Mouse (Mus musculus) limb, embryonic 15.5 days (tissue): Measurements from ENCODE around the gene Lbx2. TPM values are rescaled to one million over a fixed set of nuclear protein-coding genes. Genes with fewer than 3 reads are reported as not detected.

Experiments used
- ATAC-seq: fragments of 200-750 bp; cut with Nextera tagmentation; 2 replicates; pipeline ENCODE4 v1.8.0; 2017; ENCODE audit warnings: low read depth, moderate TSS enrichment; ENCODE audit not compliant: insufficient number of reproducible peaks, low FRiP score, low TSS enrichment
- H3K27ac ChIP-seq: fragments of 300-500 bp; sonication (generic); 2 replicates; pipeline ENCODE4 v1.5.1; 2015; ENCODE audit warnings: moderate library complexity, mild to moderate bottlenecking, inconsistent platforms
- H3K27me3 ChIP-seq: fragments of 300-500 bp; sonication (generic); 2 replicates; pipeline ENCODE4 v1.6.1; 2015; ENCODE audit warnings: inconsistent platforms
- H3K36me3 ChIP-seq: fragments of 300-500 bp; sonication (generic); 2 replicates; pipeline ENCODE4 v1.6.1; 2015; ENCODE audit warnings: inconsistent platforms
- H3K4me1 ChIP-seq: fragments of 300-500 bp; sonication (generic); 2 replicates; pipeline ENCODE4 v1.6.1; 2015; ENCODE audit warnings: inconsistent platforms
- H3K4me2 ChIP-seq: fragments of 300-500 bp; sonication (generic); 2 replicates; pipeline ENCODE4 v1.6.1; 2015; ENCODE audit warnings: mild to moderate bottlenecking, inconsistent platforms
- H3K4me3 ChIP-seq: fragments of 300-500 bp; sonication (generic); 2 replicates; pipeline ENCODE4 v1.5.1; 2015; ENCODE audit warnings: mild to moderate bottlenecking, inconsistent platforms
- H3K9ac ChIP-seq: fragments of 300-500 bp; sonication (generic); 2 replicates; pipeline ENCODE4 v1.6.1; 2015; ENCODE audit warnings: inconsistent platforms
- H3K9me3 ChIP-seq: fragments of 300-500 bp; sonication (generic); 2 replicates; pipeline ENCODE4 v1.6.1; 2016; ENCODE audit warnings: inconsistent platforms
- WGBS: fragments of 180-500 bp; shearing (Covaris S2); methylation state at CpG from one replicate; pipeline ENCODE4 v1.1.7; 2015; 5-methylcytosine and 5-hydroxymethylcytosine counted together
- polyA plus RNA-seq: library from polyadenylated mRNA; unstranded; fragments of >200 nt; fragmentation: Nextera tagmentation; extraction: Ambion mirVana; gene quantifications from 2 replicates; pipeline ENCODE4 v1.2.1, GENCODE M21; 2015

Lbx2 gene
- polyA plus RNA-seq, 1 experiment from 2014 or later: 0.41 TPM

GRCm38 (mm10) chr6:83125331-83125730 is 39.2 kb downstream of the Lbx2 start, which contains the start of gene Ino80b:
Gene Ino80b (minus strand): TSS chr6:83125431.
- H3K4me1 ChIP-seq: peaks cover 40% of the 10 kb centered on the region
- H3K27ac ChIP-seq: peak within 1 kb of the TSS; percentile 75
- H3K9me3 ChIP-seq: no peaks in the 10 kb centered on the region
- 27% methylated on average over 5 of the region's 5 CpGs for WGBS
- peak within 1 kb of the TSS; percentile 90 for H3K4me2 ChIP-seq
- peak within 1 kb of the TSS; percentile 75 for H3K4me3 ChIP-seq
- no peaks in the 10 kb centered on the region for H3K27me3 ChIP-seq
- no peaks in the 10 kb centered on the region for H3K36me3 ChIP-seq
- H3K9ac ChIP-seq: peak within 1 kb of the TSS; percentile 66
- no peak for ATAC-seq

GRCm38 (mm10) chr6:83127419-83127818 is 41.3 kb downstream of the Lbx2 start:
- no peak for ATAC-seq
- no peak overlapping the region for H3K4me3 ChIP-seq
- 93% methylated on average over 5 of the region's 5 CpGs for WGBS
- no peaks in the 10 kb centered on the region for H3K36me3 ChIP-seq
- no peak overlapping the region for H3K4me2 ChIP-seq
- H3K27ac ChIP-seq: no peak overlapping the region
- peaks cover 26% of the 10 kb centered on the region for H3K4me1 ChIP-seq
- no peak overlapping the region for H3K9ac ChIP-seq
- no peaks in the 10 kb centered on the region for H3K9me3 ChIP-seq
- H3K27me3 ChIP-seq: no peaks in the 10 kb centered on the region

GRCm38 (mm10) chr6:83131469-83132034 is 45.4 kb downstream of the Lbx2 start:
- 73% methylated on average over 6 of the region's 6 CpGs for WGBS

GRCm38 (mm10) chr6:83132176-83132919 is 46.2 kb downstream of the Lbx2 start:
- WGBS: 79% methylated on average over 9 of the region's 9 CpGs
- Histone ChIP-seq H3K9ac (no peak overlapping the region), H3K9me3 (no peaks in the 10 kb centered on the region), H3K4me1 (peaks cover 17% of the 10 kb centered on the region), H3K4me2 (no peak overlapping the region), H3K4me3 (no peak overlapping the region), H3K36me3 (no peaks in the 10 kb centered on the region), H3K27ac (no peak overlapping the region), H3K27me3 (no peaks in the 10 kb centered on the region)
- ATAC-seq: no peak

More at GRCm38 (mm10) chr6:83131469-83132034, 45.4 kb downstream of the Lbx2 start:
- no peak overlapping the region for H3K9ac ChIP-seq
- H3K27me3 ChIP-seq: no peaks in the 10 kb centered on the region
- no peak overlapping the region for H3K4me2 ChIP-seq
- no peak for ATAC-seq
- H3K4me3 ChIP-seq: no peak overlapping the region
- H3K4me1 ChIP-seq: peaks cover 17% of the 10 kb centered on the region
- H3K36me3 ChIP-seq: no peaks in the 10 kb centered on the region
- H3K9me3 ChIP-seq: no peaks in the 10 kb centered on the region
- no peak overlapping the region for H3K27ac ChIP-seq

- H3K4me1 ChIP-seq: peaks cover 32% of the 10 kb centered on the region
- 69% methylated on average over 3 of the region's 3 CpGs for WGBS
Observed at GRCm38 (mm10) chr6:83134226-83134625, 48.1 kb downstream of the Lbx2 start.

GRCm38 (mm10) chr6:83134951-83135513 is 48.9 kb downstream of the Lbx2 start, which contains the start of gene Rtkn:
Gene Rtkn (plus strand): TSS chr6:83135463.
- H3K9ac ChIP-seq: peak within 1 kb of the TSS; percentile 63
- peak within 1 kb of the TSS; percentile 54 for H3K4me3 ChIP-seq
- H3K9me3 ChIP-seq: no peaks in the 10 kb centered on the region
- peaks cover 4% of the 10 kb centered on the region; the same call in 1 of the 2 replicates for H3K36me3 ChIP-seq
- H3K27ac ChIP-seq: peak within 1 kb of the TSS; percentile 100
- no peaks in the 10 kb centered on the region for H3K27me3 ChIP-seq
- 57% methylated on average over 7 of the region's 7 CpGs for whole genome bisulfite sequencing
- ATAC-seq: no peak
- peak within 1 kb of the TSS; percentile 81 for H3K4me2 ChIP-seq
- peaks cover 40% of the 10 kb centered on the region for H3K4me1 ChIP-seq

More at GRCm38 (mm10) chr6:83134226-83134625, 48.1 kb downstream of the Lbx2 start:
- Histone ChIP-seq H3K4me2 (no peak overlapping the region), H3K36me3 (no peaks in the 10 kb centered on the region), H3K4me3 (no peak overlapping the region), H3K27me3 (no peaks in the 10 kb centered on the region), H3K27ac (no peak overlapping the region), H3K9ac (no peak overlapping the region), H3K9me3 (no peaks in the 10 kb centered on the region)
- ATAC-seq: no peak

GRCm38 (mm10) chr6:83135571-83136161 is 49.5 kb downstream of the Lbx2 start:
- H3K4me1 ChIP-seq: peaks cover 45% of the 10 kb centered on the region
- H3K4me2 ChIP-seq: peak overlapping the region; percentile 81
- peak overlapping the region; percentile 100 for H3K27ac ChIP-seq
- no peaks in the 10 kb centered on the region for H3K9me3 ChIP-seq
- peaks cover 5% of the 10 kb centered on the region; the same call in 1 of the 2 replicates for H3K36me3 ChIP-seq
- no peak; the same call in 1 of the 2 replicates for ATAC-seq
- peak overlapping the region; percentile 63 for H3K9ac ChIP-seq
- 1% methylated on average over 36 of the region's 37 CpGs for WGBS
- H3K4me3 ChIP-seq: peak overlapping the region; percentile 54
- H3K27me3 ChIP-seq: no peaks in the 10 kb centered on the region

GRCm38 (mm10) chr6:83136291-83136880 is 50.2 kb downstream of the Lbx2 start:
- peaks cover 49% of the 10 kb centered on the region for H3K4me1 ChIP-seq
- peak overlapping the region; percentile 100 for H3K27ac ChIP-seq
- H3K9ac ChIP-seq: peak overlapping the region; percentile 63
- no peaks in the 10 kb centered on the region for H3K9me3 ChIP-seq
- H3K4me3 ChIP-seq: peak overlapping the region; percentile 54
- peaks cover 5% of the 10 kb centered on the region; the same call in 1 of the 2 replicates for H3K36me3 ChIP-seq
- 9% methylated on average over 5 of the region's 5 CpGs for WGBS
- H3K4me2 ChIP-seq: peak overlapping the region; percentile 81
- H3K27me3 ChIP-seq: no peaks in the 10 kb centered on the region
- ATAC-seq: no peak

- H3K4me2 ChIP-seq: peak overlapping the region; percentile 81
- under 1% methylated on average over 26 of the region's 26 CpGs for WGBS
- H3K36me3 ChIP-seq: peaks cover 5% of the 10 kb centered on the region; the same call in 1 of the 2 replicates
- H3K9me3 ChIP-seq: no peaks in the 10 kb centered on the region
- H3K9ac ChIP-seq: peak overlapping the region; percentile 63
- no peaks in the 10 kb centered on the region for H3K27me3 ChIP-seq
- peak; percentile 90 for ATAC-seq
- H3K4me1 ChIP-seq: peaks cover 56% of the 10 kb centered on the region
- peak overlapping the region; percentile 54 for H3K4me3 ChIP-seq
- peak overlapping the region; percentile 100 for H3K27ac ChIP-seq
Observed at GRCm38 (mm10) chr6:83136881-83137575, 50.9 kb downstream of the Lbx2 start.

GRCm38 (mm10) chr6:83137576-83137950 is 51.4 kb downstream of the Lbx2 start:
- Histone ChIP-seq H3K4me2 (peak overlapping the region; percentile 81), H3K27ac (peak overlapping the region; percentile 100), H3K9me3 (no peaks in the 10 kb centered on the region), H3K36me3 (peaks cover 5% of the 10 kb centered on the region; the same call in 1 of the 2 replicates), H3K27me3 (no peaks in the 10 kb centered on the region), H3K4me3 (peak overlapping the region; percentile 54), H3K9ac (peak overlapping the region; percentile 63), H3K4me1 (peaks cover 61% of the 10 kb centered on the region)
- WGBS: 0% methylated on average over 12 of the region's 12 CpGs
- peak; percentile 87 for ATAC-seq
